Mouse (Mus musculus) urinary bladder, postnatal 10 days (tissue): Measurements from ENCODE around the gene Krt34.

Experiments
- DNase-seq: peaks from one replicate; pipeline ENCODE4 v3.0.0; 2022; ENCODE audit warnings: low spot score

The Krt34 gene

DNA sequence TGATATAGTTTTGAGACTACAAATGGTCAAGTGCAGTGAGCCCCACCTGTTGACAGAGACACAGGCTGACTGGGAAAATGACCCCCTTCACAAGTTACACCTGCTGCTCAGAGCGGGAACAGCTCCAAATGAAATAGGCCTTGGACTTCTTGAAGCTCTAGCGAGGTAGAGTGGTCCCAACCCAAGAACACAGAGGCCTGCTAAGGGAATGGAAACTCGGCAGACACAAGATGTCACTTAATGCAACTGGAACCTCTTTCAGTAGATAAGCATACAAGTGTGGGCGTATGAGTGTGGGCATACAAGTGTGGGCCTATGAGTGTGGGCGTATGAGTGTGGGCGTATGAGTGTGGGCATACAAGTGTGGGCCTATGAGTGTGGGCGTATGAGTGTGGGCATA is 42.3 kb downstream of the Krt34 start:
- no peak for DNase-seq

DNA sequence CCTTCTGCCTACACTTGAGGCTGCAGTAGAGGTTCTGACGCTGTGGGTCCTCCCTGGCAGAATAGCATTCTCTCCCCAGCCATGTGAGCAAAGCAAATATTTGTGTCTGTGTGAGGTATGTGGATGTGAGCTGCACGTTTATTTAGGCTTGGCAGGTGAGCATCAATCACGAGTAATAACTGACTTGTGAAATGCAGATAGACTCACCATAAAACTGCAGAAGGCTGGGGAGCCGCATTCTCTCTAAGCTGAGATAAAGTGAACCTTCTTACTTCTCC is 47.0 kb downstream of the Krt34 start:
- no peak for DNase-seq

DNA sequence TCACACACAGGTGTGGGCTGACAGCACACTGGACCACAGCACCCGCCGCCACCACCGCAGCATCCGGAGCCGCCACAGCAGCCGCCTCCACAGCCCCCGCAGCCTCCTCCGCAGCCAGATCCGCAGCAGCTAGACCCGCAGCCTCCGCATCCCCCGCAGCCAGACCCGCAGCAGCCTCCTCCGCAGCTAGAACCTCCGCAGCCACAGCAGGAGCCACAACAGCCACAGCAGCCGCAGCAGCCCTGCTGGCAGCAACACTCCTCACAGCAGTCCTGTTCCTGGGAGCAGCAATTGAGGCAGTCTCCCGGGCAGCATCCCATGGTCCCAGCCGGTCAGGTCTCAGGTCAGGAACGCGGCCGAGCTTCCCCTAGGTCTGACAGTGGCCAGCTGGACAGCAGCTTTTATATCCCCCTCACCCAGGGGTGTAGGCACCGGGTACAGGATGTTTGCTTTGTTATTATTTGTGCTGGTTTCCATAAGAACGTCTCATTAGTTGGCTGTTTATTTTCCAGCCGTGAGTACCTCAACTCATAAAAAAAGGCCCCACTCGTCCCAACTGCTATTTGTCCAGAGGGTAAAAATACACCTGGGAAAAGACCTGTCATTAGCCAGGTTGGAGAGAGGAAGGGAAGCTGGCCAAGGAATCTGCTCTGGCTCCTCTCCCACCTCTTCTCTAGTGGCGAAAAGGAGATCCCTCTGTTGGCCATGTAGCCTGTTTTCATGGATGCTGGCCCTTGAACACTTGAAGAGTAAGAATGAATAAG is 47.6 kb downstream of the Krt34 start, which contains the start of gene Krtap17-1:
Krtap17-1 (minus strand) TSS at position 375 of the 764 bp plus-strand sequence.
- DNase-seq = no peak

DNA sequence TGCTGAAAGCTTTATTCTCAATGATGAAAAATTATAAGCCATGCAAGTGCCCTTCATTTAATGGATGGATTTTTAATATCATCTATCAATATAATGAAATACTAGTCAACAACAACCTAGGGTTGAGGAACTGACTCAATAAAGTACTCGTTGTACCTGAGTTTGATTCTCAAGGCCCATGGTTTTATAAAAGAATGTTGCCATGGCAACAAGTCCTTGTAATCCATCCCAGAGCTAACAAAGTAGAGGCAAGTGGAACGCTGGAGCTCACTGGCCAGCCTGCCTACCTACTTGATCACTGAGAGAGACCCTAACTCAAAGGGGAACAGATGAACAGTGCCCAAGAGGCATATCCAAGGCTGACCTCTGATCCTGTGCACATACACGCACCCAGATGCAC is 50.8 kb downstream of the Krt34 start:
- no peak for DNase-seq

DNA sequence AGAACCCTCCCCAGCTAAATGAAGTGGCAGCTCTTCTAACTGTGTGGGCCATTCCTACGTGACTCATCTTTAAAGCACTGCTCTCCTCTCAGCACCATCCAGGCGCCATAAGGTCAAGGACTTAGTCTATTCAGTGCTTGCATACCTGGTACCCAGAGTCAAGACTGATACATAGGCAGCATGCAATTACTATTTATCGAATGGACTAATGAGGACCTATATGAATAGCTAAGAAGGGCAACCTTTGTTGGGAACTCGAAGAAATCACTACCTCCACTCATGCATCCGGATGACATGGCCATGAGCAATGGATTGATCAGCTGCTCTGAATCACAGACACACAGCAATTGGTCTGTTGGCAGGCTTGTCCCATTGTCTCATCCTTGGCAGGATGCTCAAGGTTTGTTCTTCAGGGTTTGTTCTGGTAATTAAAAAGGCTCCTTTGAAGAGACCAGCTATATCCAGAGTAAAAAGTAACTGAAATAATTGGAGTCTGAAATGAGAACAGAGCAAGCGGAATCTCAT is 51.4 kb downstream of the Krt34 start:
- DNase-seq = no peak

DNA sequence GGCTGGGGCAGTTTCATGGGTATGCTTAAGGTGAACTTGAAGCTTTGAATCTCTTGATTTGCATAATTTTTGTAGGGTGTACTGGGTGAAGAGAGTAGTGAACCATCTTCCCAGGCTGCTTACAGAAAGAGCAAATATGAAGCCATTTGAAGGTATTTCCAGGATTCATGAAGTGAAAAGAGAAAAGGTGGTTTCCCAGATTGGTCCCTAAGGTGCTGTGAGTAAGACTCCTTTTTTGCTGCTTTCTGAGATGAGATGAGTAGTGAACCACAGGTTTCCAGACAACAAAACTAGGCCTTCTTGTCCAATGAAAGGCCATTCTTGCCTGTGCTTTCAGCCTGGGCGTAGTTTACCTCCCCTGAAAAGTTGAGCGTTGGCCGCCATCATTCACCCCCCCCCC is 52.8 kb downstream of the Krt34 start:
- DNase-seq = no peak
